Mouse (Mus musculus): ENCODE results near the gene Polr1e. TPM values are rescaled to one million over a fixed set of nuclear protein-coding genes. Genes with fewer than 3 reads are reported as not detected.

The Polr1e gene
- polyA plus RNA-seq, 1 experiment from 2014 or later, result 34.8 TPM

DNA sequence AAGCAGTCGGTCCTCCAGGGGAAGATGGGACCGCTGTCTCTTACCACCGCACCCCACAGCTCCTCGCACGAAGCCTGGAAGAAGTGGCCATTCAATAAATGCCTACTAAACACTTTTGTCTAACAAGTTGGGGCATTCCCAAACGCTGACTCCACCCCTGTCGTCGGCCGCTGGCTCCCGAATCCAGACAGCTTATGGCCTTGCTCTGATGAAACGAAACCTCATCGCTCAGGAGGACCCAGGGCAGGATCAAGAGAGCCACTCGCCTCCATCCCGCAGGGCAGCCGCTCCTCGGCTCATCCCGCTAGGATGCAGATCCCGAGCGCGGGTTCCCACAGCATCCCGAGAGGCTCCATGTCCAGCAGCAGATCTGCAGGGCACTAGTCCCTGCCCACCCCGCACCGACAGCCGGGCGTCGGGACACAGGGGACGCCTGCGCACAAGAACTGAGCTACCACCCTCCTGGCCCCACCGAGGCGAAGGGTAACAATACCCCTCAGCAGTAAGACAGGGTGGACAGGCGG, 6.7 kb upstream of the Polr1e start:
- ATAC-seq (replicated peaks), result peak; percentile 79
- H3K27ac ChIP-seq (replicated peaks), result peak overlapping the region; percentile 96
- H3K4me3 ChIP-seq, result peak overlapping the region; percentile 93
- H3K9me3 ChIP-seq, result no peaks in the 10 kb centered on the region
- under 1% methylated on average over 31 of the region's 31 CpGs for WGBS
- H3K4me2 ChIP-seq (replicated peaks), result peak overlapping the region; percentile 73
- peaks cover 26% of the 10 kb centered on the region for H3K4me1 ChIP-seq
- no peaks in the 10 kb centered on the region for H3K27me3 ChIP-seq
- no peaks in the 10 kb centered on the region for H3K36me3 ChIP-seq
- peak overlapping the region; percentile 97 for H3K9ac ChIP-seq (replicated peaks)

GRCm38 (mm10) chr4:45012105-45012975, 6.0 kb upstream of the Polr1e start, which contains the start of gene Zbtb5:
Gene Zbtb5 (minus strand): TSS chr4:45012412.
- Histone ChIP-seq H3K9me3 (no peaks in the 10 kb centered on the region), H3K27ac (replicated peaks) (peak within 1 kb of the TSS; percentile 96), H3K27me3 (no peaks in the 10 kb centered on the region), H3K4me2 (replicated peaks) (peak within 1 kb of the TSS; percentile 82), H3K4me1 (peaks cover 26% of the 10 kb centered on the region), H3K9ac (replicated peaks) (peak within 1 kb of the TSS; percentile 97), H3K36me3 (no peaks in the 10 kb centered on the region), H3K4me3 (peak within 1 kb of the TSS; percentile 93)
- under 1% methylated on average over 60 of the region's 63 CpGs for WGBS
- peak; percentile 98 for ATAC-seq (replicated peaks)

GRCm38 (mm10) chr4:45013031-45013431, 5.4 kb upstream of the Polr1e start:
- Histone ChIP-seq H3K9ac (replicated peaks) (peak overlapping the region; percentile 58), H3K4me1 (peaks cover 29% of the 10 kb centered on the region), H3K4me2 (replicated peaks) (peak overlapping the region; percentile 82), H3K4me3 (peak overlapping the region; percentile 93), H3K27ac (replicated peaks) (peak overlapping the region; percentile 74), H3K36me3 (no peaks in the 10 kb centered on the region), H3K9me3 (no peaks in the 10 kb centered on the region), H3K27me3 (no peaks in the 10 kb centered on the region)
- ATAC-seq (replicated peaks), result no peak
- WGBS, result 3% methylated on average over 13 of the region's 13 CpGs

- H3K4me1 ChIP-seq, result peaks cover 32% of the 10 kb centered on the region
- no peaks in the 10 kb centered on the region for H3K9me3 ChIP-seq
- no peak overlapping the region for H3K27ac ChIP-seq (replicated peaks)
- no peaks in the 10 kb centered on the region for H3K27me3 ChIP-seq
- peak overlapping the region; percentile 82 for H3K4me2 ChIP-seq (replicated peaks)
- peak overlapping the region; percentile 93 for H3K4me3 ChIP-seq
- ATAC-seq (replicated peaks), result no peak
- no peaks in the 10 kb centered on the region for H3K36me3 ChIP-seq
- 2% methylated on average over 2 of the region's 2 CpGs for WGBS
- peak overlapping the region; percentile 58; the same call in 1 of the 2 replicates for H3K9ac ChIP-seq (replicated peaks)
Measured at GRCm38 (mm10) chr4:45013537-45013936, 4.8 kb upstream of the Polr1e start.

- Histone ChIP-seq H3K36me3 (no peaks in the 10 kb centered on the region), H3K4me1 (peaks cover 34% of the 10 kb centered on the region), H3K9ac (replicated peaks) (no peak overlapping the region), H3K9me3 (no peaks in the 10 kb centered on the region), H3K4me3 (no peak overlapping the region), H3K27ac (replicated peaks) (no peak overlapping the region), H3K27me3 (no peaks in the 10 kb centered on the region), H3K4me2 (replicated peaks) (no peak overlapping the region)
- ATAC-seq (replicated peaks), result no peak
- 10% methylated on average over 3 of the region's 3 CpGs for WGBS
Measured at GRCm38 (mm10) chr4:45015615-45016014, 2.8 kb upstream of the Polr1e start.

DNA sequence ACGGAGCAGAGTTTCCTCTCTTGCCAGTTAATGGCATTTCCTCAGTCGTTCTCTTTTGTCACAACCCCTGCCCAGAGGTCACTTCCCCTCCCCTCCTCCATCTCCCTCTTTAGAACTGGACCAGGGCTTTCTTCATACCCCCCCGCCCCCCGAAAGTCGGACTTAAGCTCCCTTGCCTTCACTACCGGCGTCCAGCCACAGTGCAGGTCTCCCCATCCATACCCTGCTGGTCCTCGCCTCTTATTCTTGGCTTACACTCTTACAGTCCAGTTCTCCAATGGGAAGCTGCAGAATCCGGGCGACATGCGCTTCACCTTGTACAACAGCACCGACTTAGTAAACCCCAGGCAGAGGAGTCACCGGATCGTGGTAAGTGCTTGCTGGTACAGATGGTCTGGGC, 626 bp downstream of the Polr1e start:
- WGBS, result 2% methylated on average over 14 of the region's 14 CpGs
- 0 out of 2 replicates have a peak, but pooled peaks cover 9% of the 10 kb centered on the region for H3K36me3 ChIP-seq
- H3K4me1 ChIP-seq, result peaks cover 20% of the 10 kb centered on the region
- no peaks in the 10 kb centered on the region for H3K27me3 ChIP-seq
- H3K9ac ChIP-seq (replicated peaks), result peak overlapping the region; percentile 63
- ATAC-seq (replicated peaks), result no peak; the same call in none of the 2 replicates
- H3K27ac ChIP-seq (replicated peaks), result no peak overlapping the region
- peak overlapping the region; percentile 63 for H3K4me3 ChIP-seq
- H3K9me3 ChIP-seq, result no peaks in the 10 kb centered on the region
- H3K4me2 ChIP-seq (replicated peaks), result peak overlapping the region; percentile 91

DNA sequence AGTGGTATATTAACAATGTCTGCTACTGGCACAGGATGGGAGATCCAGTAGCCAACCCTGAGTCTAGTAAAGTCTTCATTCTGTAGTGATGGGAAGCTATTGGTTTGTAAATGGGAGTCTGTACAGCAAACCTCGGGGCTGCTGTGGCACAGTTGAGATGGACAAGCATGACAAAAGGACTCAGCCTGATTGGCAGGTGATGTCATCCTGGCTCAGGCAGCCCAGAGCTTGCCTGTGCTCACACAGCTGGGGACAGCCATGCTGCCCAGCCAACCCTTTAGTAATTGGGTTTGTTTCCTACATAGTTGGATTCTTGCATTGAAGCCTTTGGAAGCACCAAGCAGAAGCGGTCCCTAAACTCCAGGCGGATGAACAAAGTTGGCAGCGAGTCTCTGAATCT, 8.1 kb downstream of the Polr1e start:
- Histone ChIP-seq H3K36me3 (peaks cover 35% of the 10 kb centered on the region), H3K4me2 (replicated peaks) (no peak overlapping the region), H3K9me3 (no peaks in the 10 kb centered on the region), H3K9ac (replicated peaks) (no peak overlapping the region), H3K27me3 (no peaks in the 10 kb centered on the region), H3K4me1 (no peaks in the 10 kb centered on the region), H3K4me3 (no peak overlapping the region), H3K27ac (replicated peaks) (no peak overlapping the region)
- WGBS, result 82% methylated on average over 4 of the region's 4 CpGs
- ATAC-seq (replicated peaks), result no peak

DNA sequence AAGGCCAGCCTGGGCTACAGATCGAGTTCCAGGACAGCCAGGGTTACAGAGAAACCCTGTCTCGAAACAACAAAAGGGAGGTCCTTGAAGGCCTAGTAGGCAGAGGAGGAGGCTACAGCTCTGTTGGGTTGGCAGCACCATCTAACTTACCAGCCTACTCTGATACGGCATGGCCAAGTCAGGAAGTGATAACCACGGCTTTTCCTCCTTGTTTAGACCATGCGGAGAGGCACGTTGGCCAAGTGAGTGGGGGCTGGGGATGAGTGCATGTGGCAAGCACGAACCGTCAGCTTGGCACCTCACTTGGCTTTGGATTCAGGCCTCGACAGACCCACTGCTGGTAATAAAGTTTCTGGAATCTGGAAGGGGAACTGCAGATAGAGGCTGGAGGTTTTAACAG, 14.2 kb downstream of the Polr1e start:
- H3K9ac ChIP-seq (replicated peaks), result no peak overlapping the region
- 86% methylated on average over 9 of the region's 9 CpGs for WGBS
- no peak for ATAC-seq (replicated peaks)
- H3K4me2 ChIP-seq (replicated peaks), result no peak overlapping the region
- no peaks in the 10 kb centered on the region for H3K4me1 ChIP-seq
- no peak overlapping the region for H3K4me3 ChIP-seq
- no peak overlapping the region for H3K27ac ChIP-seq (replicated peaks)
- no peaks in the 10 kb centered on the region for H3K9me3 ChIP-seq
- no peaks in the 10 kb centered on the region for H3K27me3 ChIP-seq
- peaks cover 59% of the 10 kb centered on the region for H3K36me3 ChIP-seq

GRCm38 (mm10) chr4:45034693-45035628, 16.6 kb downstream of the Polr1e start:
- 88% methylated on average over 16 of the region's 16 CpGs for WGBS
- Histone ChIP-seq H3K36me3 (peaks cover 55% of the 10 kb centered on the region), H3K9me3 (no peaks in the 10 kb centered on the region), H3K27me3 (no peaks in the 10 kb centered on the region), H3K4me3 (no peak overlapping the region), H3K27ac (replicated peaks) (no peak overlapping the region), H3K9ac (replicated peaks) (no peak overlapping the region), H3K4me1 (no peaks in the 10 kb centered on the region), H3K4me2 (replicated peaks) (no peak overlapping the region)
- no peak for ATAC-seq (replicated peaks)

DNA sequence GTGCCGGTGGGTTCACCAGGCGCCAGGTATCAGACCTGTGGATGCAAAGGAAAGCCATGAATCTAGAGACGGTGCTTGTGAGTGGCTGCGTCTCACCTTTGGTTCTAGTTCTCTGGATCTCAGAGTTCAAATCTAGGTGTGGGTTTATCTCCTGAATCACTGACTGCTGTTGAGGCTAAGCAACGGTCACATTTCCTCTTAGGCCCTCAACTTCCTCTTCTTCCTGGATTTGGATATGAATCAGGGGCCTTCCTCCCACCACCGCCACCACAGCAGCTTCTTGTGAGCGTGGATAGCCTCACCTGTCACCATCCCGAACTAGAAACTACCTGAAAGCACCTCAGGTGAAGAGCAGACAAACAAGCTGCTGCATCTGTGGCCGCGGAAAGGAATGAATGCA, 17.7 kb downstream of the Polr1e start:
- 92% methylated on average over 10 of the region's 10 CpGs for WGBS
- Histone ChIP-seq H3K9ac (replicated peaks) (no peak overlapping the region), H3K4me3 (no peak overlapping the region), H3K4me1 (no peaks in the 10 kb centered on the region), H3K36me3 (peaks cover 64% of the 10 kb centered on the region), H3K4me2 (replicated peaks) (no peak overlapping the region), H3K27me3 (no peaks in the 10 kb centered on the region), H3K9me3 (no peaks in the 10 kb centered on the region), H3K27ac (replicated peaks) (no peak overlapping the region)
- ATAC-seq (replicated peaks), result no peak

DNA sequence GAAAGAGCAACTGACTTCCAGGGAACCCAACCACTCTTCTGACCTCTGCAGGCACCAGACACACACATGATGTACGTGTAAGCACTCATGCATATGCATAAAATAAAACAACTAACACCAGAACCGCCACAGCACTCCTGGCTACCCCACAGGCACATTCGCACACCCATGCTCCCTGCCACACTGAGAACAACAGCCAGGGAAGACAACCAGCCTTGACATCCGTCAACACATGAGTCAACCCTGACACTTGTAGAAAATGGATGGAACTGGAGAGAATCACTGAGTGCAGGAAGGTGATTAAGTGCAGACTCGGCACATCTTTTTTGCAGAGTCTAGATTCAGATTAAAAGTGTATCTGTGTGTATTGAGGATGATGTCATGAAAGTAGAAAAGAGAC, 18.2 kb downstream of the Polr1e start:
- Histone ChIP-seq H3K4me1 (no peaks in the 10 kb centered on the region), H3K9ac (replicated peaks) (no peak overlapping the region), H3K27me3 (no peaks in the 10 kb centered on the region), H3K27ac (replicated peaks) (no peak overlapping the region), H3K4me2 (replicated peaks) (no peak overlapping the region), H3K36me3 (peaks cover 66% of the 10 kb centered on the region), H3K4me3 (no peak overlapping the region), H3K9me3 (no peaks in the 10 kb centered on the region)
- no peak for ATAC-seq (replicated peaks)
- 83% methylated on average over 5 of the region's 5 CpGs for WGBS
